ENCODE assay signal across 17 mouse cellular contexts in the genomic region with DNA sequence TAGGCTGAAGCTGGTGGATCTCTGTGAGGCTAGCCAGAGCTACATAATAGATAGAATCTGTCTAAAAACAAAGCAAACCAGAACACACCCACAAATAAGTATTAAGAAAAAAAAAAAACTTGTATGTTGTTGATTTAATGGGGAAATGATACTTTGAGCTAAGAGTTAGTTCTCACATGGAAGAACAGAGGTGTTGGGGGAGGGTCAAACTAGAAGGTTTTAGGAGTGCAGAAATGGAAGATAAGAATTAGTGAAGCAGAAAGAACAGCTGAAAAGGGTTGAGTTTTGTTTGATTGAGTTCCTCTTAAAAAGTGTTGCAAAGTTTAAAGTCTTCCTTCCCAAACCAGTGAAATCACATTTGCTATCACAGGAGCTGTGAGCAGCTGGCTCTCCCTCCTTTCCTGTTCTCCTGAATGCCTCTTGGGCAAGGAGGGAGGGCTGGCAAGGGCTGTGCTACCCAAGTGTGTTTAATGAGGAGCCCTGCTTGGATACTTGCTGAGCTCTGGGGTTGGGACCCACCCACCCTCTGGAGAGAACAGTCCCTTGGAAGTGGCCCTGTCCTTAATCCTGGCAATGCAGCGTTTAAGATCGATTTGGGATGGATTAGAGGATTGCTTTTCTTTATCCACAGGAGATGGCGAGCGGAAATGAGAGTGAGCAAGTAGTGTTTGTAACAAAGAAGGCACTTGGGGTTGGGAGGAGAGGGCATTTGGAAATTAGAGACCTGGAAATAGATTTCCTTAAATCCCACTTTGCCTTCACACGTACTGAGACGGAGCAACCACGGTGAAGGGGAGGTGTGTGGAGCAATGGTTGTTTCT. TPM values are rescaled to one million over a fixed set of nuclear protein-coding genes. Genes with fewer than 3 reads are reported as not detected.
DNase-seq lines count a peak whose midpoint lies in the region; ATAC-seq and TF ChIP-seq lines count a peak whose summit lies in the region.
"Had no signal": no experiment of that assay in that cellular context is flagged by ENCODE, and none has a peak within 500 bp of the region (broad histone marks: within the 10 kb centered on the region; RNA-seq: fewer than 3 reads in every experiment).

No protein-coding gene starts in this region.

- no peaks in the 10 kb centered on the region for H3K27me3 ChIP-seq in kidney, adult 2 months (replicated peaks; ENCODE audit: control insufficient read depth, insufficient read depth, low read length)
- H3K27me3 ChIP-seq in midbrain, embryonic 14.5 days (ENCODE audit: control insufficient read depth, insufficient read depth, low read length) = peaks cover 8% of the 10 kb centered on the region; the same call in 1 of the 2 replicates
- H3K27me3 ChIP-seq in midbrain, embryonic 11.5 days (ENCODE audit: control insufficient read depth, insufficient read depth, low read length) = peaks cover 5% of the 10 kb centered on the region; the same call in 1 of the 2 replicates
- no peaks in the 10 kb centered on the region for H3K27me3 ChIP-seq in liver, postnatal 0 days (ENCODE audit: insufficient read depth, low read length)
- H3K27me3 ChIP-seq: megakaryocyte, embryonic 14.5 days had no signal

- no peak for DNase-seq in kidney, adult 2 months
- DNase-seq in kidney, postnatal 10 days = no peak
- DNase-seq in midbrain, embryonic 14.5 days = peak; percentile 55
- DNase-seq in midbrain, embryonic 11.5 days (ENCODE audit: low spot score, missing footprints) = no peak
- peak; percentile 44 for DNase-seq in ZHBTc4 (ENCODE audit: low read depth, low spot score)
- no peak for DNase-seq in liver, postnatal 0 days
- DNase-seq in layer of hippocampus, adult 9-11 months = no peak
- DNase-seq: adrenal gland, adult 2 months; cerebellum, adult 11 months; gastrocnemius, postnatal 10 days; spleen, adult 18-20 months; thymus, adult 2 months had no signal

- no peak overlapping the region for H3K4me3 ChIP-seq in kidney, adult 2 months (ENCODE audit: insufficient read depth, low read depth, low read length)
- no peak overlapping the region for H3K4me3 ChIP-seq in midbrain, embryonic 14.5 days (replicated peaks; ENCODE audit: low read depth, low read length)
- no peak overlapping the region for H3K4me3 ChIP-seq in midbrain, embryonic 11.5 days (ENCODE audit: low read depth, low read length)
- H3K4me3 ChIP-seq in liver, postnatal 0 days (ENCODE audit: low read depth, low read length) = no peak overlapping the region
- H3K4me3 ChIP-seq: kidney, embryonic 15.5 days; megakaryocyte, embryonic 14.5 days; neural tube, embryonic 12.5 days had no signal

- no peak overlapping the region for H3K4me2 ChIP-seq in midbrain, embryonic 14.5 days (ENCODE audit: low read length)
- no peak overlapping the region for H3K4me2 ChIP-seq in midbrain, embryonic 11.5 days
- no peak overlapping the region for H3K4me2 ChIP-seq in liver, postnatal 0 days (ENCODE audit: low read depth, low read length)
- H3K4me2 ChIP-seq: kidney, embryonic 15.5 days; neural tube, embryonic 12.5 days had no signal

- no peaks in the 10 kb centered on the region for H3K9me3 ChIP-seq in midbrain, embryonic 14.5 days (ENCODE audit: control insufficient read depth, low read length)
- H3K9me3 ChIP-seq in midbrain, embryonic 11.5 days (ENCODE audit: control insufficient read depth, low read length) = no peaks in the 10 kb centered on the region
- no peaks in the 10 kb centered on the region for H3K9me3 ChIP-seq in liver, postnatal 0 days (ENCODE audit: low read length)
- H3K9me3 ChIP-seq: kidney, embryonic 15.5 days; megakaryocyte, embryonic 14.5 days; neural tube, embryonic 12.5 days had no signal

- H3K9ac ChIP-seq in midbrain, embryonic 14.5 days (replicated peaks; ENCODE audit: low read length) = no peak overlapping the region
- H3K9ac ChIP-seq in midbrain, embryonic 11.5 days (ENCODE audit: low read length) = no peak overlapping the region
- H3K9ac ChIP-seq in liver, postnatal 0 days (replicated peaks) = 0 out of 2 replicates have a peak overlapping the region, but pooled peaks have one; percentile 11
- H3K9ac ChIP-seq: kidney, embryonic 15.5 days; neural tube, embryonic 12.5 days had no signal

- TF ChIP-seq EP300 in liver, postnatal 0 days (IDR thresholded peaks at IDR 0.05; ENCODE audit: low read depth) = no peak

- TF ChIP-seq POLR2A in kidney, adult 2 months (IDR thresholded peaks at IDR 0.05; ENCODE audit: low read depth, low read length) = no peak

- no peak for TF ChIP-seq CTCF in kidney, adult 2 months (conservative IDR thresholded peaks at IDR 0.05; ENCODE audit: insufficient read depth, insufficient read length, low read depth, low read length)
- no peak for TF ChIP-seq CTCF in liver, postnatal 0 days (IDR thresholded peaks at IDR 0.05; ENCODE audit: low read depth)

- WGBS in kidney, adult 2 months = 84% methylated on average over 7 of the region's 7 CpGs
- 11% methylated on average over 7 of the region's 7 CpGs for WGBS in midbrain, embryonic 14.5 days
- 14% methylated on average over 7 of the region's 7 CpGs for WGBS in midbrain, embryonic 11.5 days
- WGBS in liver, postnatal 0 days (ENCODE audit: insufficient replicate concordance) = 72% methylated on average over 7 of the region's 7 CpGs

- H3K4me1 ChIP-seq in kidney, adult 2 months (ENCODE audit: control insufficient read depth, insufficient read depth, low read length) = peaks cover 24% of the 10 kb centered on the region
- 0 out of 2 replicates have a peak, but pooled peaks cover 2% of the 10 kb centered on the region for H3K4me1 ChIP-seq in midbrain, embryonic 14.5 days (ENCODE audit: control insufficient read depth, insufficient read depth, low read length)
- H3K4me1 ChIP-seq in midbrain, embryonic 11.5 days (ENCODE audit: control insufficient read depth, insufficient read depth, low read length) = peaks cover 4% of the 10 kb centered on the region; the same call in 1 of the 2 replicates
- H3K4me1 ChIP-seq in liver, postnatal 0 days (ENCODE audit: insufficient read depth) = peaks cover 43% of the 10 kb centered on the region
- H3K4me1 ChIP-seq: neural tube, embryonic 12.5 days had no signal

- H3K36me3 ChIP-seq in kidney, adult 2 months (ENCODE audit: control insufficient read depth, insufficient read depth, low read length) = no peaks in the 10 kb centered on the region
- no peaks in the 10 kb centered on the region for H3K36me3 ChIP-seq in midbrain, embryonic 14.5 days (ENCODE audit: control insufficient read depth, insufficient read depth, low read length)
- no peaks in the 10 kb centered on the region for H3K36me3 ChIP-seq in midbrain, embryonic 11.5 days (ENCODE audit: control insufficient read depth, insufficient read depth, low read length)
- H3K36me3 ChIP-seq in liver, postnatal 0 days (replicated peaks; ENCODE audit: insufficient read depth, low read length) = no peaks in the 10 kb centered on the region
- H3K36me3 ChIP-seq: kidney, embryonic 15.5 days; neural tube, embryonic 12.5 days had no signal

- ATAC-seq in midbrain, embryonic 14.5 days (ENCODE audit: low FRiP score, low TSS enrichment) = no peak
- no peak for ATAC-seq in midbrain, embryonic 11.5 days (ENCODE audit: low FRiP score)
- ATAC-seq in liver, postnatal 0 days = no peak
- ATAC-seq: hindbrain, embryonic 16.5 days; intestine, embryonic 16.5 days had no signal

- 0 out of 2 replicates have a peak overlapping the region, but pooled peaks have one; percentile 16 for H3K27ac ChIP-seq in kidney, adult 2 months (ENCODE audit: insufficient read depth, low read depth, low read length)
- no peak overlapping the region for H3K27ac ChIP-seq in midbrain, embryonic 14.5 days (replicated peaks; ENCODE audit: low read depth, low read length)
- no peak overlapping the region for H3K27ac ChIP-seq in midbrain, embryonic 11.5 days (ENCODE audit: low read depth, low read length)
- peak overlapping the region; percentile 44; the same call in 1 of the 2 replicates for H3K27ac ChIP-seq in liver, postnatal 0 days (ENCODE audit: low read depth)
- H3K27ac ChIP-seq: kidney, embryonic 15.5 days; neural tube, embryonic 12.5 days had no signal

RNA-seq across cellular contexts. Expression of a gene that starts 57.5 kb away (rescaled TPM):
- polyA plus RNA-seq in kidney, adult 2 months (2012; rRNA removed) = 13.2 and 16.8 TPM in 2 replicates
- polyA plus RNA-seq in midbrain, embryonic 14.5 days (2014; fragmentation: Nextera tagmentation; extraction: Ambion mirVana) = 1.5 and 2.6 TPM in 2 replicates
- 4.9 and 5.9 TPM in 2 replicates for polyA plus RNA-seq in midbrain, embryonic 11.5 days (2014; fragmentation: Nextera tagmentation; extraction: Ambion mirVana)
- 4.7 and 5.0 TPM in 2 replicates for polyA plus RNA-seq in liver, postnatal 0 days (2015; fragmentation: Nextera tagmentation; extraction: Ambion mirVana)

Comparison
In these comparisons a context has a peak if more than half of its experiments do, and no peak if none do; other contexts are left out.
1. DNase-seq: peak in midbrain, embryonic 14.5 days (single experiment) and ZHBTc4 (single experiment); none in kidney, adult 2 months (single experiment), kidney, postnatal 10 days (single experiment), midbrain, embryonic 11.5 days (single experiment), liver, postnatal 0 days (single experiment) and layer of hippocampus, adult 9-11 months (single experiment).
2. H3K27ac ChIP-seq: peak in kidney, adult 2 months (single experiment) and liver, postnatal 0 days (single experiment); none in midbrain, embryonic 14.5 days (single experiment) and midbrain, embryonic 11.5 days (single experiment).